Mouse (Mus musculus) layer of hippocampus, adult 18-20 months (tissue): ENCODE data around the gene Odf2. TPM values are rescaled to one million over a fixed set of nuclear protein-coding genes. Genes with fewer than 3 reads are reported as not detected.

Experiments
- microRNA-seq, 2 experiments: library from miRNA; unstranded; fragments of <30 nt; microRNA quantifications; one replicate each; pipeline ENCODE4 v1.2.0; 2021
- total RNA-seq, 2 experiments: library from RNA; stranded (reverse); gene quantifications; 2 replicates each; pipeline ENCODE4 v1.2.3; 2021

Odf2 gene
- total RNA-seq, 2 experiments from 2014 or later = 87.0 to 88.7 TPM

Small RNAs within 50 kb of the gene (microRNA-seq; reads per million reads assigned to microRNA genes)
- gene Mir219a-2 = 0 reads per million in 2 experiments
- 0 reads per million in 2 experiments for gene Mir219b

Other genes starting within 250 kb of the Odf2 start
- gene Gm13420, start 137.5 kb upstream of the Odf2 start, total RNA-seq = under 1 TPM; 0.30 to 0.61 TPM
- gene Gm13547, start 129.9 kb upstream of the Odf2 start, total RNA-seq = not detected
- gene Coq4, start 101.7 kb upstream of the Odf2 start, total RNA-seq = 10 to 100 TPM; 22.4 to 25.2 TPM
- gene Trub2, start 100.7 kb upstream of the Odf2 start, total RNA-seq = 10 to 100 TPM; 40.8 to 41.4 TPM
- gene Slc27a4, start 86.6 kb upstream of the Odf2 start, total RNA-seq = 10 to 100 TPM; 66.1 to 66.4 TPM
- 10 to 100 TPM; 44.5 to 50.7 TPM for gene Urm1, start 69.1 kb upstream of the Odf2 start, total RNA-seq
- gene Cercam, start 20.1 kb upstream of the Odf2 start, total RNA-seq = 1 to 10 TPM; 7.5 to 9.0 TPM
- gene Gle1, start 46.2 kb downstream of the Odf2 start, total RNA-seq = 10 to 100 TPM; 43.2 to 44.4 TPM
- 100 to 1,000 TPM; 815 TPM for gene Sptan1, start 76.3 kb downstream of the Odf2 start, total RNA-seq
- gene Wdr34, start 159.7 kb downstream of the Odf2 start, total RNA-seq = 10 to 100 TPM; 38.3 to 39.4 TPM
- gene Set, start 168.2 kb downstream of the Odf2 start, total RNA-seq = 100 to 1,000 TPM; 192 to 199 TPM
- gene Pkn3, start 188.5 kb downstream of the Odf2 start, total RNA-seq = 1 to 10 TPM; 2.1 to 3.8 TPM
- gene Zdhhc12, start 204.4 kb downstream of the Odf2 start, total RNA-seq = 10 to 100 TPM in 1 of 2 experiments, 1 to 10 TPM in 1; 7.9 to 10.5 TPM
- 100 to 1,000 TPM; 187 to 193 TPM for gene Zer1, start 235.4 kb downstream of the Odf2 start, total RNA-seq
- gene Tbc1d13, start 244.5 kb downstream of the Odf2 start, total RNA-seq = 10 to 100 TPM; 51.1 to 54.7 TPM